Mouse (Mus musculus) MEL (cell line): ENCODE measurements around the gene Rnf208.

Experiments used
- CHD1 ChIP-seq: IDR thresholded peaks from 2 replicates; pipeline ENCODE4 v1.6.1; 2012; ENCODE audit warnings: low read depth, mild to moderate bottlenecking, inconsistent platforms, low read length, improper control_type of control experiment
- CTCF ChIP-seq, 3 experiments: IDR thresholded peaks in 2 of 3; conservative IDR thresholded peaks in 1 of 3; 2 replicates each; pipeline ENCODE4 v1.5.1; 2011 to 2012; ENCODE audit warnings: low read length in 3 of 3, low read depth in 2 of 3, mild to moderate bottlenecking in 2 of 3, improper control_type of control experiment in 1 of 3, inconsistent platforms in 1 of 3, mixed read lengths in 1 of 3, moderate library complexity in 1 of 3; ENCODE audit not compliant: control insufficient read depth in 1 of 3, insufficient read depth in 1 of 3, poor library complexity in 1 of 3, severe bottlenecking in 1 of 3
- E2F4 ChIP-seq: IDR thresholded peaks from 2 replicates; pipeline ENCODE4 v1.6.1; 2011; ENCODE audit warnings: low read depth, low read length, improper control_type of control experiment, borderline replicate concordance
- GATA1 ChIP-seq: IDR thresholded peaks from 2 replicates; pipeline ENCODE4 v1.6.1; 2011; ENCODE audit warnings: low read depth, low read length, improper control_type of control experiment
- MAFK ChIP-seq: IDR thresholded peaks from 2 replicates; pipeline ENCODE4 v1.6.1; 2011; ENCODE audit warnings: low read depth, mild to moderate bottlenecking, low read length, improper control_type of control experiment, borderline replicate concordance
- POLR2A ChIP-seq, 2 experiments: IDR thresholded peaks; 2 replicates each; pipeline ENCODE4 v1.6.1; 2011 to 2012; ENCODE audit warnings: low read length in 2 of 2, mild to moderate bottlenecking in 2 of 2, control low read depth in 1 of 2, improper control_type of control experiment in 1 of 2, low read depth in 1 of 2, moderate library complexity in 1 of 2; ENCODE audit not compliant: control insufficient read depth in 1 of 2, insufficient read depth in 1 of 2, poor library complexity in 1 of 2
- TBP ChIP-seq: IDR thresholded peaks from 2 replicates; pipeline ENCODE4 v1.8.0; 2011; ENCODE audit warnings: low read depth, low read length, improper control_type of control experiment

DNA sequence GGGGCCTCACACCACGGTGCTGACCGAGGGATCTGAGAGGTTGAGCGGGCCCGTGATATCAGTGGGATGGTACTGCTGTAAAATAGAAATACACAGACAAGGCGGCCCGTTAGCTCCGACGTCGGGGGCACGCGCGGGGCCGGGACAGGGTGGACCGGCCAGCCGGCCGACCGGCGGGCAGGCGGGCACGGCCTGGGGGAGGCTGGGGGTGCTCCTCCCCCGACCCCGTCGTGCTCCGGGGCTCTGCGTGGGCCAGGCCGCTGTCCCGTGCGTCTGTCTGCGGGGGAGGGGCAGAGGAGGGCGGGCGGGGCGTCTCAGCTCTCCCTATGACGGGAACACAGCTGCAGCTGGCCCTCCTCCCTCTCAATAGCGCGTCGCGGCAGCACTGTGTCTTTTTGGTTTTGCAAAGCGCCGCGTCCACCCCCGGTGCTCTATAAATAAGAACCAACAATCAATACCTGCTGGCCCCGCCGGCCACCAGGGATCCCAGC lies 50.0 kb downstream of the Rnf208 start:
- TF ChIP-seq CTCF (IDR thresholded peaks at IDR 0.05 in 2 of 3, conservative IDR thresholded peaks at IDR 0.05 in 1 of 3; ENCODE audit: control insufficient read depth in 1 of 3, insufficient read depth in 1 of 3, low read depth in 2 of 3, low read length in 3 of 3, poor library complexity in 1 of 3, severe bottlenecking in 1 of 3) (no peak), TBP (no peak), POLR2A (IDR thresholded peaks at IDR 0.05; ENCODE audit: control insufficient read depth in 1 of 2, insufficient read depth in 1 of 2, low read depth in 1 of 2, low read length in 2 of 2, poor library complexity in 1 of 2) (no peak), CHD1 (no peak), E2F4 (no peak), MAFK (no peak), GATA1 (no peak)
